Mouse (Mus musculus) C3H10T1/2 (cell line): ENCODE results near the gene Sema4g. TPM values are rescaled to one million over a fixed set of nuclear protein-coding genes. Genes with fewer than 3 reads are reported as not detected.

ENCODE experiments used
- polyA plus RNA-seq, 2 experiments: library from polyadenylated mRNA; unstranded; fragments of >200 nt; fragmentation: generic; extraction: Trizol; gene quantifications; one replicate each; pipeline ENCODE4 v1.2.1; 2012; ENCODE audit warnings: missing spikeins in 2 of 2

The Sema4g gene
- under 1 TPM; 0.09 to 0.55 TPM for polyA plus RNA-seq

DNA sequence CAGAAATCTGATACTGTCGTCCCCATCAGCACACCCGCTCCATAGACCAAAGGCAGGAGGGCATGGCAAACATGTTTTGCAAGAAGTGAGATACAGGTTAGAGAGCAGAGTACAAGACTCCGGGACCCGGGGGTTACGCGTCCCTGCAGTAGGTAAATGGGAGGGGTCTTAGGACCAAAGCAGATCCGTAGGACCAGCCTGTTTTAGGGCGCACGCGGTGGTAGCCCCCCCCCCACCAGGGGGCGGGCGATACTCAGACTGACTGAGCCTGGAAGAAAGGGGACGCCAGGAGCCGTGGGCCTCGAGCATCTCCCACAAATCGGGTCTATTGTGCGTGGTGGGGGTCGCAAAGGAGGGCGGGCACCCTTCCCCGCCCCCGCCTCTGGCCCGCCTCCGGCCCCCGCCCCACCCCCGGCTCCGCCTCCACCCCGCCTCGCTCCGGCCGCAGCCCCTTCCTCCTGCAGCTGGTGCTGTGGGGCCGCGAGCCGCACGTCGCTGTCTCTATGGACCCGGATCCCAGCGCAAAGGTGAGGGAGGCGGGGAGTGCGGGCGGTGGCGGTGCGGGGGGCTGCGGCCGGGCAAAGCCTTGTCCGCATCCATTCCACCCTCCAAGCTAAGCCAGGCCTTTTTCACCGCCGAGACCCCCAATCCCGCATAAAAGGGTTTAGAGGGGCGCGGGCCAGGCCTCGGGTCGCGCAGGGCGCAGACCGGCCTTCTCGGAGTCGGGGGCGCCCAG is at the start of gene Sema4g:
Gene Sema4g (plus strand): TSS at position 271 of the 736 bp plus-strand sequence.

DNA sequence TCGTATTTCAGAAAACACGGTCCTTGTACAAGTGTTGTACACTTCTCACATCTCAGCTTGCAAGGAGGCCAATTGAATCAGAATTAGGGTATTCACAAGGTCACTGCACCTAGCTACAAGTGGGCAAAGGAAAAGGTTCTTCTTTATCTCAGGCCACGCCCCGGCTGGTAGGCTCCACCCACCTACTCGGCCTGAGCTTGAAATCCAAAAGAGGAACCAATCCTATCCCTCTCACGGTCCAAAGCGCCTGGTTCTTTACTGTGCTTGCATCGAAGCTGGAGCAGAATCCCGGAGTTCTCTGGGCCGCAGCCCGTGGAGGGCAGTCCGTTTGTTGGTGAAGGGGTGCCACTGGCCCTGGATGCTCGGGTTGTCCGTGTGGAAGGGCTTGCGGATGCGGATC is 16.5 kb downstream of the Sema4g start, which contains the start of gene Twnk:
Gene Twnk (plus strand): TSS at position 220 of the 400 bp plus-strand sequence.

DNA sequence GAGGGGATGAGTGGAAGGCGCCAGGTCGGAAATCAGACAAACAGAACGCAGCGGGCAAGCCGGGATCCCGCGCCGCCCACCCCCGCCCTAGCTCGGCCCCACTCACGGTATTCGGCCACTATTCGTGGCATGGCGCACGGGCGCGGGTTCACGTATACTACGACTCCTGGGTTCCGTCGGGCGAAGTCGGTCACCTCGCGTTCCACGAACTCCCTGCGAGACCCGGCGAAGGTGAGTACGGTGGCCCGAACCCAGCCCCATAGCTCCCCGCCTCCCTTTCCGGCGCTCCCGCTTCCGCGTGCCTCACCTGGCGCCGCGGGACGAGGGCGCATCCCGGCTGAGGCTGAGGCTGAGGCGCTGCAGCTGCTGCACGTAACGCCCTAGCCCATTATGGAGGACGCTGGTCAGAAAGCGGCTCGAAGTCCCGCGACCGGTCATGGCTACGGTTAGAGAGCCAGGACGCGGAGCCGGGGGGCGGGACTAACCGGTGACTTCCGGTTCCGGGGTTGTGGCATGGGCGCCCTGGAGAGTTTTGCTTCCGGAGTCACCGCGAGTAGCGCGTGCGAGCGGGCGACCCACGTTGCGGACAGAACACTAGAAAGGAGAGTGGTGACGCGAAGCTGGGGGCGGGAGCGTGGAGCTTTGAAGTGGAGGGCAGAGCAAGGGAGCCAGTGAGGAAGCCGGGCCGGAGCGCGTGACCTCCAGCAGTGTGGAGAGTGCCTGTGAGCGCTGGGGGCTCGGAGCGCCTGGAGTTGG is 17.2 kb downstream of the Sema4g start, which contains the start of gene Mrpl43:
Gene Mrpl43 (minus strand): TSS at position 486 of the 756 bp plus-strand sequence.

DNA sequence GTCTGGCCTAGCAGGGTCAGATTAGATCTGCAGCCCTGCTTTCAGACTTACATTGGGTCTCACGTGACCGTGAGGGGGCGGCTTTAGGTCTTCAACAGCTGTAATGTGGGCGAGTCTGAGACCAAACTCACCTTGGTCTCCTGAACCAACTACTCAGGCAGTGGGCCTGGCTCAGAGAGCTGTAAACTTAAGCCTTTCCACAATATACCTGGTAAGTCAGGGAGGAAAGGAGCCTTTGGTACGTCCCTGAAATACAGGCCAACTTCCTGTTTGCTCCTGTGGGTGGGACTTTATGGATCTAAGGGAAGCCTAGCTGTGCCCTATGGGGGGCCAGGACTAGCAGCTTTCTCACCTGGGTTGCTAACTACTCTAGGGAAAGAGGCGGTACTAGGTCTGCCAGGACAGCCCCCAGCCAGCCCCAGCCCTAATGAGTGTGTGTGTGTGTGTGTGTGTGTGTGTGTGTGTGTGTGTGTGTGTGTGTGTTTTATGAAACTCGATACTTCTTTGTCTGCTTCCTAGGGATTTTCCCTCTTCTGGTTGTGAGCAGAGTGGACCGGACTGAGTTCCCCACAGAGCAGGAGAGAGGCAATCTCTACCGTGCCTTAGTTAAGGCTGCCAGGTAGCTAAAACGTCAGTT is 25.6 kb downstream of the Sema4g start, which contains the start of gene Lzts2:
Gene Lzts2 (plus strand): TSS at position 80 of the 637 bp plus-strand sequence.

DNA sequence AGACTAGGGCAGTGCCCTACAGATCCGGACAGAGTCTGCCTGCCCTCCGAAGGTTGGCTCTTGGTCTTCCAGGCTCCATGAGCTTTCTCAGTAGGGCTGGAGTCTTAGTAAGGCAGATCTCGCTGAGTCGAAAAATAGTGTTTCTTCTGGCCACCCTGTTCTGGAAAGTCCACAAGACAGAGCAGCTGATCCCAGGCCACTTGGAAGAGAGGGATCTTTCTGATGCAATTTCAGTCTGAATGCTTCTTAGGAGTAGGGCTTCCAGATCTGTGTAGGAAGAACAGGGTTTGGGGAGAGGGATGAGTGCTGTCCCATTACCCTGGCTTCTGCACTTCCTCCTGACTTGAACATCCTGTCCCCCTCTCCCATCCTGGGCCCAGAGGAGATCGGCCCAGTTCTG is 56.8 kb downstream of the Sema4g start, which contains the start of gene Pdzd7:
Gene Pdzd7 (minus strand): TSS at position 67 of the 400 bp plus-strand sequence.

DNA sequence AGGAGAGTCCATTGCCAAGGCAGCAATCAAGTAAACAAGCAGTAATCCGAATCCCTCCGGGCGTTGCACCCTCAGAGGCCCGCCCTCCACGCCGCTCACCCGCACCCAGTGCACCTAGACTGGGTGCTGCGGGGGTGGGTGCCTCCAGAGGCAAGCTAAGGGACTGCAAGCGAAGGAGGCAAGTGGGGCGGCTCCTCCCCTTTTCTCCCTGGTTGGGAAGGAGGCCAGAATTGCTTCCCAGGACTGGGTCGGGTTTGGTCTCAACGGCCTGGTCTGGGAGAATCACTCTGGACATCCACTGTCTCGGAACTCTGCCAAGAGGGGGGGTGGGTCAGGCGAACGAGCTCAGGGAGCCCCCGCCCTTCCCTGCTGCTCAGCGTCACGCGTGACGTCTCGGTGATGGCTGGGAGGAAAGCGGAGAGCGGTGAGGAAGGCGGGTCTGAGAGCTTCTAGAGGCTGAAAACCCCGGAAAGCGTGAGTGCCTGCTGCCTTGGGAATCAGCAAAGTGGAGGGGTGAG is 58.6 kb downstream of the Sema4g start, which contains the start of gene Sfxn3:
Gene Sfxn3 (plus strand): TSS at position 87 of the 518 bp plus-strand sequence.

Other genes with a start within 250 kb of the Sema4g start
- gene Pax2, start 233.1 kb upstream of the Sema4g start, polyA plus RNA-seq = under 1 TPM; 0.04 to 0.06 TPM
- gene Slf2, start 58.0 kb upstream of the Sema4g start, polyA plus RNA-seq = 1 to 10 TPM in 1 of 2 experiments, under 1 TPM in 1; 0.73 to 4.4 TPM
- 1 to 10 TPM; 5.2 to 9.2 TPM for gene Twnk, start 16.6 kb downstream of the Sema4g start, polyA plus RNA-seq
- gene Mrpl43, start 17.3 kb downstream of the Sema4g start, polyA plus RNA-seq = 10 to 100 TPM; 68.5 to 78.7 TPM
- gene Lzts2, start 25.3 kb downstream of the Sema4g start, polyA plus RNA-seq = 100 to 1,000 TPM in 1 of 2 experiments, 10 to 100 TPM in 1; 71.8 to 120 TPM
- 1 to 10 TPM in 1 of 2 experiments, under 1 TPM in 1; 0.27 to 1.1 TPM for gene Pdzd7, start 56.6 kb downstream of the Sema4g start, polyA plus RNA-seq
- 10 to 100 TPM; 31.7 to 76.2 TPM for gene Sfxn3, start 58.4 kb downstream of the Sema4g start, polyA plus RNA-seq
- 10 to 100 TPM in 1 of 2 experiments, under 1 TPM in 1; 0.95 to 12.9 TPM for gene Kazald1, start 86.1 kb downstream of the Sema4g start, polyA plus RNA-seq
- gene Tlx1, start 161.6 kb downstream of the Sema4g start, polyA plus RNA-seq = not detected
- under 1 TPM; 0.07 to 0.37 TPM for gene Lbx1, start 246.7 kb downstream of the Sema4g start, polyA plus RNA-seq